Mouse (Mus musculus) left cerebral cortex, postnatal 14 days (tissue): ENCODE results near the gene Pdzrn4. TPM values are rescaled to one million over a fixed set of nuclear protein-coding genes. Genes with fewer than 3 reads are reported as not detected.

Experiments used
- DNase-seq, 2 experiments: peaks; one replicate each; pipeline ENCODE4 v3.0.0; 2021 to 2022; ENCODE audit warnings: low spot score in 2 of 2, mixed read lengths in 1 of 2
- intact Hi-C: fragments of 180-260 bp; cut with DNase I; formaldehyde crosslinking; loops from one replicate; pipeline ENCODE4 v1.15.1; 2025
- total RNA-seq, 2 experiments: library from RNA; stranded (reverse); gene quantifications; 2 replicates each; pipeline ENCODE4 v1.2.3; 2021

Gene Pdzrn4
- total RNA-seq, 2 experiments from 2014 or later, result 13.9 to 15.2 TPM

DNA sequence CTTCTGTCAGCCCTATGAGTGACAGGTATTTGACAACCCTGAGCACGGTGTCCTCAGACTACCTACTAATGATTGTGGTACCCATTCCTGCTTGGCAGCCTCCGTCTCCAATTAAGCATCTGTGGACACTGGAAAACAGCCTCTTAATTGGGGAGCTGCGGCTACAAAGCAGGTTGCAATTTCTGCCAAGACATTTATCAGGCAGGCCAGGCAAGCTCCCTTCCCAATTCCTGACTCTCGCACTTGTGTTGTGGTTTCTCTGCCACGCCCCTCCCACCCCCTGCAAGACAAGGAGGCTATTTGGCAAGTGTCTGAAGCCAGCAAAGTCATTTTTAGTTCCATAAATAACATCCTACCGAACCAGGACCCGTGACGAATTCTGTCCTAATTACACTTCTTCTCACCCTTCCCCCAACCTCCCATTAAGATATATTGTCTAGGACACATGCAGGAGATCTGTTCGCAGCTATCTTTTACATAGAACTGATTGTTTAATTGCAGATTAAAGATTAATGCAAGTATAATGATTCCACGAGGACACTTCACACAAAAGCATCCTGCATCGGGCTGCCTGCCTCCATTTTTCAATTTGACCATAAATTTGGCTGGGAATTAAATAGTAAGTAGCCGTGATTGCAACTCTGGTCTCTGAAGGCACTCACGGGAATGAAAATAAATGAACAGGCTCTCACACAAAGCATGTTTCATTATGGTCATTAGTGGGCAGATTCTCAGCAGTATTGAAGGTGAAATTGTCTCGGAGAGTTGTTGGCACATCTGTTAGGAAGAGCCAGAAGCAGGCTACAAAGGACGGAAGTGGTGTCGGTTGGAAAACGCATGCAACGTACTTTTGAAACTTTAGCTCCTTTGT is 243.8 kb downstream of the Pdzrn4 start:
- intact Hi-C loops, result no loop called here
- DNase-seq, result peak in 1 of 2 experiments; percentile 32

DNA sequence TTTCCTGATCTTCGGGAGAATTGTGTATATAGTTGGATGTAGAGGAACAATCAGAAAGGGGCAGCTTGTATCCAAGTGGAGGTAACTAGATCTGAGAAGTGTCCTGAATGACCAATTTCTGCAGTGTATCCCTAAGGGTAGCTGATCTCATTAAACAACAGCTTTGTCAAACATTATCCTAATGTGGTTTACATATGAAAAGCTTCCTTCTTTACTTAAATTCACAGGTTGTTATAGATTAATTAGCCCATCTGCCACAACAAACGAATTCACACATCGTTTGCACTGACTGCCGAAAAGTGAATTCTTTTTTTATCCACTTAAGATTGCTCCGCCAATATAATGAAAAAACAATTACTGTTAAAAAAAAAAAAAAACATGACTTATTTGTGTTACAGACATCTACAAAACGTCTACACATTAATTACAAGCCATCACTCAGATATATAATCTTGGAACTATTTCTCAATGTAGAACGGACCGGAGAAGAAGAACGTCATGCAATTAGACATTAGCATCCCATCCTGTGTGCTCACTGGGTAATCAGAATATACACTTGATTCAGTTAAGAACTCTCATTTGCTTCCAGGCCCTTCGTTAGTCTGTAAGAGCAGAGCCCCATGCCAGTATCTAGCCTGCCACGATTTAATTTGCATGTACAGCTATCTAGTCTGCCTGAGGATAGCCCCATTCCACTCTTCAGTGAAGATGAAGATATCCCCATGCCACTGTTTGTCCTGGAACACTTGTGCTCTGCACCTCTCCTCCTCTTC is 274.8 kb downstream of the Pdzrn4 start:
- DNase-seq, result no peak

GRCm38 (mm10) chr15:92676096-92676495 is 279.4 kb downstream of the Pdzrn4 start:
- intact Hi-C loops, result no loop called here
- no peak for DNase-seq

More for the DNA sequence above, 274.8 kb downstream of the Pdzrn4 start:
- intact Hi-C loops, result no loop called here

DNA sequence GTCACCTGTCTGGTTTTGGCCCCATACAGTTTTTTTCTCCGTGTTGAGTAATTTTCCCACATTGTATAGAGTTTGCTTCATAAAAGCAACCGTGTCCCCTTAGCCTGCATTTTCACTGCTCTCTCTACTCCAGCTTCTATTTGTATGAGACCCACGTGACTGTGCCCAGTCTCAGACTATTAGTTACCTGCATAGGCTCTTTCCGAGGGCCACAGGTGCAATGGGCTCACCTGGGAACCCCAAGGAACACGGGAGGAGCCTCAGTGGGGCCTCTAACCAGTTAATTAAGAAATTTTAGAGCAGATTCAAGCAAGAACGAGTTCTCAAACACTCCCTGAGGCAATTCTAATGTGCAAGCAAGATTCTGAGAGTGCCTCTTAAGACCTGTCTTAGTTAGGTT is 281.7 kb downstream of the Pdzrn4 start:
- DNase-seq, result no peak
- intact Hi-C loops, result no loop called here

DNA sequence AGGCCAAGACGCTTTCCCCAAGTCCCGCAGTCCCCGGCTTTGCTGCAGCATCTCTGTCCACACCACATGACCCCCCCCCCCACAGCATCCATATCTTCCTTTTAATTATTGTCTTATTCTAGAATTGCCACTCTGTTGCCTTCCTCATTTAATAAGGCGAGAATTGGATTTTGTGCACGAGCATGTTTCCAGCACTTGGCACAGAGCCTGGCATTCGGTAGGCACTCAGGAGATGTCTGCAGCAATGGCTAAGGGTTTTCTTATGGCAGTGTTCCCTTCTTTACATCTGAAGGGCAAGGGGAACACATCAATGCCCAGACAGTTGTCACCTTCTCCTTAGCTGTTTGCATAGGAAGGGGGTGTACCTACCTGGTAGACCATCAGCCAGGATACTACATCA is 282.9 kb downstream of the Pdzrn4 start:
- intact Hi-C loops, result no loop called here
- peak in 1 of 2 experiments; percentile 36 for DNase-seq

DNA sequence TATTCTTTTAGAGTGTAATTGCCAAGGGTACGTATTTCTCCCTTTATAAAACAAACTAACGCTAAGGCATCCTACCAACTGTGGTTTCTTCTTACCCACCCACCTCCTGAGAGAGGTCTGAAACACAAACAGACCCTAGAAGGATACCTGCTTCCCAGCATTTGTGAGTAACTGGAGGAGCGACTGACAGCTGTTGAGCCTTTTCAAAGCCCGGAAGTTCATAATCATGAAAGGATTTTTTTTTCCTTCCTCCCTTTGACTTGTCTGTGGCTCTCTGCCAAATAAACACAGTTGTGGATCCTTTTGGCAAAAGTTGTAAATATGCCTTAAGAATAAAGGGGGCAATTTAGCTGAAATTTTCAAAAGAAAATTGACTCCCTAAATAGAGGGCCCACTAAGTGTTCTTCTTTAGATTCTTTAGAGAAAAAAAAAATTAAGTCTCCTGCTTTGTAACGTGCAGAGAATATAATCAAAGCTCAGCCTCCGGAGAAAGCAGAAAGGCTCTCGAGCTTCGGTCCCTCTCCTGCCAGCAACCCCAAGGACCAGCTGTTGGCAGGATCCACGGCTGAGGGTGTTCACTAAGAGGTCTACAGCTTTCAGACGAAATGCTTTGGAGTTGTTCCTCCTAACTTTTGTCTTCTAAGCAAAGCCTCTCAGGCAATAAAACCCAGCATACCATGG is 299.7 kb downstream of the Pdzrn4 start:
- intact Hi-C loops, result no loop called here
- DNase-seq, result no peak

- intact Hi-C loops, result no loop called here
- no peak for DNase-seq
These were observed 307.5 kb downstream of the Pdzrn4 start for GRCm38 (mm10) chr15:92704146-92704545.

- no peak for DNase-seq
- intact Hi-C loops, result no loop called here
These were observed 342.0 kb downstream of the Pdzrn4 start for GRCm38 (mm10) chr15:92738676-92739075.

DNA sequence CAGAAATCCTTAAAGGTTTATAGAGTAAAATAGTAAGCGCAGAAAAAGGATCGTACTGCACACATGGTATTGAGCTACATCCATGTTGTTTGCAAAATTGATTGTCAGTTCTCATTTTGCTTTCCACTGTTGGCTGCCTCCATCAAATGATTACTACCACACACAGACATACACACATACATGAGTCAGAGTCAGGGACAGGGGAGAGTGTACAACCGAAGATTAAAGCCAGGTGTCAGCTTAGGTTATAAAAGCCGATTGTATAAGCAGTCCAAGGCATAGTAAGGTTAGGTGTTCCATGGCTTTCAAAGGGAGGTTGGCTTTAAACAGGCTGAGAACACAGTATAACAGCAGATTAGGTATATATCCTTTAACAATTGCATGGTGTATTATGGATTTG is 343.2 kb downstream of the Pdzrn4 start:
- intact Hi-C loops, result no loop called here

GRCm38 (mm10) chr15:92743624-92744023 is 346.9 kb downstream of the Pdzrn4 start:
- intact Hi-C loops, result no loop called here
- DNase-seq, result no peak

More for the DNA sequence above, 343.2 kb downstream of the Pdzrn4 start:
- no peak for DNase-seq

GRCm38 (mm10) chr15:92746081-92746480 is 349.4 kb downstream of the Pdzrn4 start:
- DNase-seq, result no peak
- intact Hi-C loops, result no loop called here

DNA sequence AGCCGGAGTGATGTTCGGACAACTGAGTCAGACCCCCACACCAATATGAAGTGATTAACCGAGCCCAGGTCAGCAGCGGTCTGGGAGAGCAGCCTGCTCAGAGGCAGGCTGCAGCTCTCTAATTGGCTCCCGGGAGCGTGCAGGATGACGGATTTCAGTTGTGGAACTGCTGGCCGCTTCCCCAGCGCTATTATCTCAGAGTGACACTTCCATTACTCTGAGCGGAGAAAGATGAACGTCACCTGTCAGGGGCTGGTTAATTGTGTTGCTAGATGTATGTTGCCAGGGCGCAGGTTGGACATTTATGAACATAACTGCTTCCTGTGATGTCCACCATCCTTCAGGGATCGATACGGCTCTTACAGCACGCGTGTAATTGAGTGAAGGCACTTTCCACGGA is 355.5 kb downstream of the Pdzrn4 start:
- intact Hi-C loops, result no loop called here
- DNase-seq, result no peak

DNA sequence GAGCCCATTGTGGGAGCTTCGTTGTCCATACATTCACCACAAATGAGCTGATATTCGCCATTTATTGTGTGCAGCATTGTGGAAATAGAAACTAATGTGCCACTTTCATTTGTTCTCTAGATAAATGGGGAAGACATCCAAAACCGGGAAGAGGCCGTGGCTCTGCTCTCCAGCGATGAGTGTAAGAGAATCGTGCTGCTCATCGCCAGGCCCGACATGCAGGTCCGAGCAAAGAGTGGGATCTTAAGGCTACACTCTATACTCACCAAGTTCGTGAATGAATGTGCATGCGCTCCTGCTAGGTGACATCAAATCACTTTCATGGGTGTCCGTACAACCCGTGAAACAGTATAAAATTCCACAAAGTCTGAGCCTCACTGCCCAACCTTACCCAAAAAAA is 355.9 kb downstream of the Pdzrn4 start:
- DNase-seq, result no peak
- intact Hi-C loops, result no loop called here

GRCm38 (mm10) chr15:92757085-92757903 is 360.6 kb downstream of the Pdzrn4 start:
- no peak for DNase-seq
- intact Hi-C loops, result no loop called here

GRCm38 (mm10) chr15:92759001-92759400 is 362.3 kb downstream of the Pdzrn4 start:
- intact Hi-C loops, result no loop called here
- DNase-seq, result no peak

GRCm38 (mm10) chr15:92763303-92763702 is 366.6 kb downstream of the Pdzrn4 start:
- no peak for DNase-seq
- intact Hi-C loops, result no loop called here

- intact Hi-C loops, result no loop called here
- DNase-seq, result peak in 1 of 2 experiments; percentile 17
These were observed 372.9 kb downstream of the Pdzrn4 start for GRCm38 (mm10) chr15:92769535-92769934.

GRCm38 (mm10) chr15:92788036-92788435 is 391.4 kb downstream of the Pdzrn4 start:
- no peak for DNase-seq
- intact Hi-C loops, result no loop called here

- DNase-seq, result no peak
- intact Hi-C loops, result no loop called here
These were observed 397.6 kb downstream of the Pdzrn4 start for GRCm38 (mm10) chr15:92794275-92794674.
